Mouse (Mus musculus): Measurements from ENCODE around the gene Tm6sf1. TPM values are rescaled to one million over a fixed set of nuclear protein-coding genes. Genes with fewer than 3 reads are reported as not detected.
"Not testable (repeated sequence)": the region's sequence is repeated elsewhere in the genome, so short reads cannot be mapped to it uniquely, and the experiment has no call there.

Tm6sf1 gene
- 0.67 and 2.0 TPM in 2 replicates for polyA plus RNA-seq (2011; ENCODE audit: insufficient read length, low read depth, missing spikeins)

- peak within 1 kb of the TSS; percentile 56 for H3K4me3 ChIP-seq (ENCODE audit: insufficient read depth, low read length)
- TF ChIP-seq POLR2A (IDR thresholded peaks at IDR 0.05; ENCODE audit: low read depth, low read length) (no peak), CTCF (IDR thresholded peaks at IDR 0.05; ENCODE audit: borderline replicate concordance, insufficient read depth, low read length) (no peak)
- H3K4me1 ChIP-seq (ENCODE audit: control insufficient read depth, insufficient read depth, low read length), result no peaks in the 10 kb centered on the region
- no peak within 1 kb of the TSS for H3K27ac ChIP-seq (ENCODE audit: insufficient read depth, low read length)
These were observed at the start of gene Tm6sf1 for GRCm38 (mm10) chr7:81858968-81859721. TSS of gene Tm6sf1 (plus strand) at chr7:81859001.

- H3K4me1 ChIP-seq (ENCODE audit: control insufficient read depth, insufficient read depth, low read length), result peaks cover 7% of the 10 kb centered on the region; the same call in 1 of the 2 replicates
- no peak overlapping the region for H3K4me3 ChIP-seq (ENCODE audit: insufficient read depth, low read length)
- TF ChIP-seq CTCF (IDR thresholded peaks at IDR 0.05; ENCODE audit: borderline replicate concordance, insufficient read depth, low read length), result no peak
- no peak for TF ChIP-seq POLR2A (IDR thresholded peaks at IDR 0.05; ENCODE audit: low read depth, low read length)
- no peak overlapping the region for H3K27ac ChIP-seq (ENCODE audit: insufficient read depth, low read length)
These were observed 33.9 kb upstream of the Tm6sf1 start for GRCm38 (mm10) chr7:81824906-81825305.

GRCm38 (mm10) chr7:81825381-81825780, 33.4 kb upstream of the Tm6sf1 start:
- peaks cover 7% of the 10 kb centered on the region; the same call in 1 of the 2 replicates for H3K4me1 ChIP-seq (ENCODE audit: control insufficient read depth, insufficient read depth, low read length)
- H3K27ac ChIP-seq (ENCODE audit: insufficient read depth, low read length), result no peak overlapping the region
- no peak overlapping the region for H3K4me3 ChIP-seq (ENCODE audit: insufficient read depth, low read length)
- no peak for TF ChIP-seq CTCF (IDR thresholded peaks at IDR 0.05; ENCODE audit: borderline replicate concordance, insufficient read depth, low read length)
- no peak for TF ChIP-seq POLR2A (IDR thresholded peaks at IDR 0.05; ENCODE audit: low read depth, low read length)

GRCm38 (mm10) chr7:81827806-81828667, 30.8 kb upstream of the Tm6sf1 start:
- Histone ChIP-seq H3K4me3 (ENCODE audit: insufficient read depth, low read length) (peak overlapping the region; percentile 84), H3K27ac (ENCODE audit: insufficient read depth, low read length) (peak overlapping the region; percentile 44), H3K4me1 (ENCODE audit: control insufficient read depth, insufficient read depth, low read length) (peaks cover 7% of the 10 kb centered on the region; the same call in 1 of the 2 replicates)
- TF ChIP-seq POLR2A (IDR thresholded peaks at IDR 0.05; ENCODE audit: low read depth, low read length) (no peak), CTCF (IDR thresholded peaks at IDR 0.05; ENCODE audit: borderline replicate concordance, insufficient read depth, low read length) (no peak)

- H3K4me1 ChIP-seq (ENCODE audit: control insufficient read depth, insufficient read depth, low read length), result peaks cover 7% of the 10 kb centered on the region; the same call in 1 of the 2 replicates
- no peak for TF ChIP-seq POLR2A (IDR thresholded peaks at IDR 0.05; ENCODE audit: low read depth, low read length)
- TF ChIP-seq CTCF (IDR thresholded peaks at IDR 0.05; ENCODE audit: borderline replicate concordance, insufficient read depth, low read length), result no peak
These were observed 30.0 kb upstream of the Tm6sf1 start for GRCm38 (mm10) chr7:81828681-81829378.

GRCm38 (mm10) chr7:81829379-81829894, 29.4 kb upstream of the Tm6sf1 start, which contains the start of gene Btbd1:
TSS of gene Btbd1 (minus strand) at chr7:81829431.
- Histone ChIP-seq H3K4me3 (ENCODE audit: insufficient read depth, low read length) (peak within 1 kb of the TSS; percentile 84), H3K27ac (ENCODE audit: insufficient read depth, low read length) (peak within 1 kb of the TSS; percentile 44), H3K4me1 (ENCODE audit: control insufficient read depth, insufficient read depth, low read length) (peaks cover 7% of the 10 kb centered on the region; the same call in 1 of the 2 replicates)
- TF ChIP-seq POLR2A (IDR thresholded peaks at IDR 0.05; ENCODE audit: low read depth, low read length) (peak; percentile 86), CTCF (IDR thresholded peaks at IDR 0.05; ENCODE audit: borderline replicate concordance, insufficient read depth, low read length) (no peak)

More at GRCm38 (mm10) chr7:81828681-81829378, 30.0 kb upstream of the Tm6sf1 start:
- peak overlapping the region; percentile 44 for H3K27ac ChIP-seq (ENCODE audit: insufficient read depth, low read length)
- peak overlapping the region; percentile 84 for H3K4me3 ChIP-seq (ENCODE audit: insufficient read depth, low read length)

- Histone ChIP-seq H3K27ac (ENCODE audit: insufficient read depth, low read length) (no peak overlapping the region), H3K4me3 (ENCODE audit: insufficient read depth, low read length) (no peak overlapping the region), H3K4me1 (ENCODE audit: control insufficient read depth, insufficient read depth, low read length) (no peaks in the 10 kb centered on the region)
- TF ChIP-seq POLR2A (IDR thresholded peaks at IDR 0.05; ENCODE audit: low read depth, low read length) (no peak), CTCF (IDR thresholded peaks at IDR 0.05; ENCODE audit: borderline replicate concordance, insufficient read depth, low read length) (no peak)
These were observed 24.0 kb upstream of the Tm6sf1 start for GRCm38 (mm10) chr7:81834847-81835246.

- no peak overlapping the region for H3K4me3 ChIP-seq (ENCODE audit: insufficient read depth, low read length)
- no peak overlapping the region for H3K27ac ChIP-seq (ENCODE audit: insufficient read depth, low read length)
- H3K4me1 ChIP-seq (ENCODE audit: control insufficient read depth, insufficient read depth, low read length), result no peaks in the 10 kb centered on the region
- TF ChIP-seq CTCF (IDR thresholded peaks at IDR 0.05; ENCODE audit: borderline replicate concordance, insufficient read depth, low read length), result no peak
- TF ChIP-seq POLR2A (IDR thresholded peaks at IDR 0.05; ENCODE audit: low read depth, low read length), result no peak
These were observed 23.4 kb upstream of the Tm6sf1 start for GRCm38 (mm10) chr7:81835430-81835829.

GRCm38 (mm10) chr7:81837771-81838170, 21.0 kb upstream of the Tm6sf1 start:
- H3K4me1 ChIP-seq (ENCODE audit: control insufficient read depth, insufficient read depth, low read length); H3K4me3 ChIP-seq (ENCODE audit: insufficient read depth, low read length); H3K27ac ChIP-seq (ENCODE audit: insufficient read depth, low read length): not testable (repeated sequence)
